Mouse (Mus musculus) thymus, adult 2 months (tissue): Measurements from ENCODE around the gene Hlf. TPM values are rescaled to one million over a fixed set of nuclear protein-coding genes. Genes with fewer than 3 reads are reported as not detected.

ENCODE experiments used
- DNase-seq: peaks from one replicate; pipeline ENCODE4 v3.0.0; 2021
- H3K27ac ChIP-seq: fragments of 200-500 bp; 2 replicates; pipeline ENCODE4 v1.5.1; 2012; ENCODE audit warnings: low read length, control low read depth; ENCODE audit not compliant: control insufficient read depth, insufficient read depth
- H3K27me3 ChIP-seq: fragments of 200-500 bp; 2 replicates; pipeline ENCODE4 v1.6.1; 2012; ENCODE audit warnings: mild to moderate bottlenecking, low read length, moderate library complexity, mixed read lengths; ENCODE audit not compliant: control insufficient read depth, insufficient read depth
- H3K36me3 ChIP-seq: fragments of 200-500 bp; 2 replicates; pipeline ENCODE4 v1.6.1; 2012; ENCODE audit warnings: mild to moderate bottlenecking, low read length, moderate library complexity; ENCODE audit not compliant: control insufficient read depth, insufficient read depth
- H3K4me1 ChIP-seq: fragments of 200-500 bp; replicated peaks from 2 replicates; pipeline ENCODE4 v1.6.1; 2012; ENCODE audit warnings: low read length; ENCODE audit not compliant: control insufficient read depth, insufficient read depth
- H3K4me3 ChIP-seq: fragments of 200-500 bp; 2 replicates; pipeline ENCODE4 v1.5.1; 2012; ENCODE audit warnings: mild to moderate bottlenecking, low read length, control low read depth, moderate library complexity; ENCODE audit not compliant: control insufficient read depth, insufficient read depth
- CTCF ChIP-seq: fragments of 200-500 bp; IDR thresholded peaks from 2 replicates; pipeline ENCODE4 v1.5.1; 2012; ENCODE audit warnings: mild to moderate bottlenecking, control low read depth, low read length, moderate library complexity, borderline replicate concordance; ENCODE audit not compliant: control insufficient read depth, poor library complexity, insufficient read depth; ENCODE audit errors: extremely low read depth
- POLR2A ChIP-seq: fragments of 200-500 bp; IDR thresholded peaks from 2 replicates; pipeline ENCODE4 v1.6.1; 2012; ENCODE audit warnings: mild to moderate bottlenecking, low read length, control low read depth, moderate library complexity; ENCODE audit not compliant: control insufficient read depth, poor library complexity, insufficient read depth; ENCODE audit errors: extremely low read depth
- WGBS: fragments of 180-500 bp; shearing (Covaris S2); methylation state at CpG from one replicate; pipeline ENCODE4 v1.1.7; 2018; 5-methylcytosine and 5-hydroxymethylcytosine counted together
- polyA plus RNA-seq: library from polyadenylated mRNA; depleted of rRNA; stranded (reverse); fragments of >200 nt; gene quantifications from 2 replicates; pipeline ENCODE4 v1.2.3, GENCODE M21; 2012

The Hlf gene
- polyA plus RNA-seq, 1 experiment, result 1.1 TPM

GRCm38 (mm10) chr11:90347667-90348459 is 42.8 kb downstream of the Hlf start:
- Histone ChIP-seq H3K27me3 (no peaks in the 10 kb centered on the region), H3K4me3 (no peak overlapping the region), H3K27ac (no peak overlapping the region), H3K4me1 (no peaks in the 10 kb centered on the region), H3K36me3 (no peaks in the 10 kb centered on the region)
- no peak for DNase-seq
- no peak for TF ChIP-seq CTCF
- TF ChIP-seq POLR2A, result no peak
- whole genome bisulfite sequencing, result 52% methylated on average over 13 of the region's 13 CpGs

- H3K4me3 ChIP-seq, result no peak overlapping the region
- no peaks in the 10 kb centered on the region for H3K36me3 ChIP-seq
- no peak for DNase-seq
- H3K27me3 ChIP-seq, result no peaks in the 10 kb centered on the region
- H3K27ac ChIP-seq, result no peak overlapping the region
- 93% methylated on average over 11 of the region's 11 CpGs for WGBS
- no peaks in the 10 kb centered on the region for H3K4me1 ChIP-seq
- TF ChIP-seq POLR2A, result no peak
- TF ChIP-seq CTCF, result no peak
Observed at GRCm38 (mm10) chr11:90345746-90346145, 44.9 kb downstream of the Hlf start.

- TF ChIP-seq CTCF (no peak), POLR2A (no peak)
- WGBS, result 91% methylated on average over 5 of the region's 5 CpGs
- no peak for DNase-seq
- no peak overlapping the region for H3K27ac ChIP-seq
- H3K36me3 ChIP-seq, result no peaks in the 10 kb centered on the region
- no peak overlapping the region for H3K4me3 ChIP-seq
- H3K4me1 ChIP-seq, result no peaks in the 10 kb centered on the region
- H3K27me3 ChIP-seq, result no peaks in the 10 kb centered on the region
Observed at GRCm38 (mm10) chr11:90342858-90343257, 47.8 kb downstream of the Hlf start.

- DNase-seq, result no peak
- Histone ChIP-seq H3K36me3 (no peaks in the 10 kb centered on the region), H3K27me3 (no peaks in the 10 kb centered on the region), H3K27ac (no peak overlapping the region), H3K4me1 (no peaks in the 10 kb centered on the region), H3K4me3 (no peak overlapping the region)
- TF ChIP-seq CTCF (no peak), POLR2A (no peak)
- 84% methylated on average over 5 of the region's 5 CpGs for WGBS
Observed at GRCm38 (mm10) chr11:90342267-90342666, 48.4 kb downstream of the Hlf start.

GRCm38 (mm10) chr11:90340836-90341235 is 49.9 kb downstream of the Hlf start:
- Histone ChIP-seq H3K27me3 (no peaks in the 10 kb centered on the region), H3K36me3 (no peaks in the 10 kb centered on the region), H3K4me1 (no peaks in the 10 kb centered on the region), H3K4me3 (no peak overlapping the region), H3K27ac (no peak overlapping the region)
- no peak for DNase-seq
- 95% methylated on average over 13 of the region's 13 CpGs for WGBS
- TF ChIP-seq CTCF (no peak), POLR2A (no peak)

GRCm38 (mm10) chr11:90334816-90335215 is 55.9 kb downstream of the Hlf start:
- no peak for TF ChIP-seq CTCF
- no peak for TF ChIP-seq POLR2A
- WGBS, result 87% methylated on average over 1 of the region's 1 CpGs

GRCm38 (mm10) chr11:90332737-90333136 is 58.0 kb downstream of the Hlf start:
- H3K4me1 ChIP-seq, result no peaks in the 10 kb centered on the region
- whole genome bisulfite sequencing, result 83% methylated on average over 4 of the region's 4 CpGs
- no peak for DNase-seq
- no peaks in the 10 kb centered on the region for H3K27me3 ChIP-seq
- H3K36me3 ChIP-seq, result no peaks in the 10 kb centered on the region
- TF ChIP-seq POLR2A (no peak), CTCF (no peak)
- no peak overlapping the region for H3K4me3 ChIP-seq
- H3K27ac ChIP-seq, result no peak overlapping the region

More at GRCm38 (mm10) chr11:90334816-90335215, 55.9 kb downstream of the Hlf start:
- Histone ChIP-seq H3K36me3 (no peaks in the 10 kb centered on the region), H3K27ac (no peak overlapping the region), H3K4me3 (no peak overlapping the region), H3K4me1 (no peaks in the 10 kb centered on the region), H3K27me3 (no peaks in the 10 kb centered on the region)
- DNase-seq, result no peak
